Mouse (Mus musculus): ENCODE measurements around the gene Ptprh.
"Not testable (repeated sequence)": the region's sequence is repeated elsewhere in the genome, so short reads cannot be mapped to it uniquely, and the experiment has no call there.

The Ptprh gene

DNA sequence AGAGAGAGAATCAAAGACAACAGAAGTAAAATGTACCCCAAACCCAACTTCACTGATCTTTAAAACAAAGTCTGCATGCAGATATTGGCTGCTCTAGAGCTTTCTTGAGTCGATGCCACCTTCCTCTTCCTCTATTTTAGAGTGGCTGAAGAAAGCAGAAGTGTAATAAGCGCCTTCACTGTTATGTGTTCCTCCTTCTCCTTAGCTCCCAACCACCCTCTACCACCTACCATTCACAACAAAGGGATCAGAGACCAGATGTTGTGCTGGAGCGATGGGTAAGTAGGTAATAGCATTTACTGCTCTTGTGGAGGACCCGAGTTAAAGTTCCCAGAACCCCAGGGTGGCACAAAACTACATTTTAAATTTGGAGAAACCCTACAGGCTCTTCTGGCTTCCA, 6.8 kb downstream of the Ptprh start:
- not testable (repeated sequence) for DNase-seq

- DNase-seq: not testable (repeated sequence)
These were observed 22.4 kb downstream of the Ptprh start for GRCm38 (mm10) chr7:4581481-4581880.

- DNase-seq: not testable (repeated sequence)
These were observed 31.5 kb downstream of the Ptprh start for GRCm38 (mm10) chr7:4572361-4572760.

- DNase-seq: no peak
These were observed 41.2 kb downstream of the Ptprh start for GRCm38 (mm10) chr7:4562660-4563059.

- DNase-seq: no peak
These were observed 46.7 kb downstream of the Ptprh start for GRCm38 (mm10) chr7:4557167-4557560.

GRCm38 (mm10) chr7:4556256-4557166, 47.3 kb downstream of the Ptprh start:
- peak; percentile 94 for DNase-seq

- DNase-seq: peak; percentile 77
These were observed 56.6 kb downstream of the Ptprh start, which contains the start of gene Syt5 for GRCm38 (mm10) chr7:4547221-4547641. Syt5 (minus strand) TSS chr7:4547541.

GRCm38 (mm10) chr7:4546591-4547131, 57.2 kb downstream of the Ptprh start:
- peak; percentile 94 for DNase-seq

DNA sequence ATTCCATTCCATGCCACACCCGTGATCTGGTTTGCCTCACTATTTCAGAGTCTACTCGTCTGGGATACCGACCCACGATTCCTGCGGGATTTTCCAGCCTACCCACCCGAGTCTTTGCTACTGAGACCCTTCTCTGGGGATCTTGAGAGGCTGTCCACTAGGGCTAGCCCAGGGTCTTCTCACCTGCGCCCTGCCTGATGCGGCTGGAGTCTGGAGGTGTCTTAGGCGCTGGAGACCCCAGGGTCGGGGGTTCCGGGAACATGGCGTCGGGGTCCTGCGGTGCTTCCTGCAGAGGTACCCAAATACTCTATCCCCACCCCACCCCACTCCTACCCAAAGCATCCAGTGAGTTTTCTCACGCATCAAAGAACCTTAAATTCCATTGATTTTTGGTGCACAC, 57.8 kb downstream of the Ptprh start:
- no peak for DNase-seq

DNA sequence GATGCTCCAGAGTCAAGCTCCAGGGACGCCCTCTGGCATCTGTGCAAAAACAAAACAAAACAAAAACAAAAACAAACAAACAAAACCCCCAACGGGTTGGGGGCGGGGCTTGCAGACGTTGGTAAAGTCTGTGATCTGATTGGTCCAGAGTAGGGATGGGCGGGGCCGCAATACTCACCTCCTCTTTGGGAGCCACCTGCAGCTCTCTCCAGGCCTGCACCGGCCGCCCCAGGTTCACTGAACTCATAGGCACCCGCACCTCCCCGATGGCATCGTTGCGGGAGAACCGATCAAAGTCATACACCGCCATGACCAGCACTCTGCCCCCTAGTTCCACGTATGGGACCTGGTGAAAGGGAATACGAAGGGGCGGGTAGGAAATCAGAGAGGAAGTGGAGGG, 61.8 kb downstream of the Ptprh start:
- no peak for DNase-seq

DNA sequence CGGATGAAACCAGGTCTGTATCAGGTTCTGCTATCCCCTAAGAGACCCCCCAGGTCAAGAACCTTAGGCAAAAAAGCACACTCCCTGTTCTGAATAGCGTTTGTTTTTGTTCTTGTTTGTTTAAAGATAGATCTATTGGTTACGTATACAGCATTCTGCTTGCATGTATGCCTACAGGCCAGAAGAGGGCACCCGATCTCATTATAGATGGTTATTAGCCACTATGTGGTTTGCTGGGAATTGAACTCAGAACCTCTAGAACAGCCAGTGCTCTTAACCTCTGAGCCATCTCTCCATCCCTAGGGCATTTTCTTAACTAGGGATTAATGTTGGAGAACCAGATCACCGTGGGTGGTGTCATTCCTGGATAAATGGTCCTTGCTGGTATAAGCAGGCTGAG, 62.5 kb downstream of the Ptprh start:
- DNase-seq: no peak

DNA sequence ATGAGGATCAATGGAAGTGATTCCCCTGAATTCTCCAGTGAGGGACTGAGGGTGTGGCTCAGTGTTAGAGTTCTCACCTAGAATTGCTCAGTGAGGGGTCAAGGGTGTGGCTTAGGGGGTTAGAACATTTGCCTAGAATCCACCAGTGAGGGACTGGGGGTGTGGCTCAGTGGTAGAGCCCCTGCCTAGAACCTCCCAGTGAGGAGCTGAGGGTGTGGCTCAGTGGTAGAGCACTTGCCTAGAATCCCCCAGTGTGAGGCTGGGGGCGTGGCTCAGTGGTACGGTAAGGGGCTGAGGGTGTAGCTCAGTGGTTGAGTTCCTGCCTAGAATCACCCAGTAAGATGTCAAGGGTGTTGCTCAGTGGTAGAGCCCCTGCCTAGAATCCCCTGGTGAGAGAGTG, 64.8 kb downstream of the Ptprh start:
- DNase-seq: no peak

- DNase-seq: no peak
These were observed 66.7 kb downstream of the Ptprh start for GRCm38 (mm10) chr7:4537181-4537580.

DNA sequence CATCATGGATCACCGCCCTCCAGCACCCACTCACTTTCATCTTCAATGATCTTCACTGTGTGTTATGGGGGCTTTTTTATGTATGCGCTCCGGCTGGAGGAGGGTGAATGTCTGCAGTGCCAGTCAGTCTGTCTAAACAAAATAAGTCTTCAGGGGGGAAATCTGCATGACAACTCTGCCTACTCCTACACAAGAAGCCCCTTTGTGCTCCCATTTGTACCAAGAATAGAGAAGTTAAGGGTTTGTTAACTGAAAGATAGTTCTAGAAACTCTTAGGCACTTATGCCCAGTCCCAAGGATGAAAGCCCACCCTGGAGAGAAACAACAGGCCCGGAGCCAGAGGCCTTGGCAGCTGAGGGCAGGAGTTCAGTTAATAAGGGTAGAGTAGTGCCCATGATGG, 67.5 kb downstream of the Ptprh start:
- DNase-seq: no peak

DNA sequence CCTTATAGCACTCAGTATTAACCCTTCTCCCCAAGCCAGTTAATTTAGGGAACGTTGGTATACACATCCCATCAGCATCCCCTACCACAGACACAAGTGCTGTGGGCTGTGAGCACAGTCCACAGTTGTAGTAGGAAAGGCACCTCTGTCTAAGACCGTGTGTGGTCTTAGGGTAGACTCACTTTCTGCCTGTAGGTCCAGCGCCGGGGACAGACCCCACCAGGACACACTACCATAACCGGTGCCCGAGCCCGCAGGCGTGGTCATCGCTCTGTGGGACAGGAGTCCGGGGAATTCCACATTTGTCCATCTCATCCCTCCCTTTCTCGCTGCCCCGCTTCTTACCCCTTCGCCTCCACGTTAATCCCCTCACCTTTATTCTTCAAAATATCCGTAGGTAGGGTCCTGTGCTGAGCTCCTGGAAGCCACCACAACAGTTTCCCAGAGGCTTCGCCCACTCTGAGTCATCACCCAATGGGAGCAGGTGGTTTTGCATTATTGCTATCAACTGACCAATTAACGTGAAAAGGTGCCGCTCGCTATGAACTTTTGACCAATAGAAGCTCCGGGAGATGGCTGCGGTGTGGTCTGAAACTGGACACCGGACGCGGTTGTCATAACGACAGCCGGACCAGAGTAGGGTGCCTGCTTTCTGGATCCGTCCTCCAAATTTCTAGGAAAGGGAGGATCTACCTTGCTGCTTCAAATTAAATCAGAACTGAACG, 71.7 kb downstream of the Ptprh start, which contains the start of gene Dnaaf3:
Gene Dnaaf3 (minus strand): TSS at position 449 of the 725 bp plus-strand sequence.
- peak; percentile 94 for DNase-seq

- DNase-seq: not testable (repeated sequence)
These were observed 73.7 kb downstream of the Ptprh start for GRCm38 (mm10) chr7:4530166-4530565.

GRCm38 (mm10) chr7:4527302-4527689, 76.5 kb downstream of the Ptprh start:
- no peak for DNase-seq

- peak; percentile 93 for DNase-seq
These were observed 77.2 kb downstream of the Ptprh start for GRCm38 (mm10) chr7:4526341-4527301.

- DNase-seq: peak; percentile 87
These were observed 79.5 kb downstream of the Ptprh start, which contains the start of gene Tnni3 for GRCm38 (mm10) chr7:4524212-4524922. Tnni3 (minus strand) TSS chr7:4524229.

- no peak for DNase-seq
These were observed 80.4 kb downstream of the Ptprh start for GRCm38 (mm10) chr7:4523205-4524130.

Data from retina, postnatal 1 day (tissue).